9 mouse cellular contexts compared by ENCODE assay signal in genomic region chr6:145862321-145862720, GRCm38 (mm10). TPM values are rescaled to one million over a fixed set of nuclear protein-coding genes. Genes with fewer than 3 reads are reported as not detected.
DNase-seq lines count a peak whose midpoint lies in the region; ATAC-seq and TF ChIP-seq lines count a peak whose summit lies in the region.
"Had no signal": no experiment of that assay in that cellular context is flagged by ENCODE, and none has a peak within 500 bp of the region (broad histone marks: within the 10 kb centered on the region; RNA-seq: fewer than 3 reads in every experiment).

No protein-coding gene starts in this region.

- no peaks in the 10 kb centered on the region; the same call in 1 of the 2 replicates for H3K36me3 ChIP-seq in heart, embryonic 12.5 days
- H3K36me3 ChIP-seq in ES-E14 (ENCODE audit: control insufficient read depth, insufficient read depth, low read length, poor library complexity, severe bottlenecking): no peaks in the 10 kb centered on the region
- no peaks in the 10 kb centered on the region for H3K36me3 ChIP-seq in forebrain, postnatal 0 days (ENCODE audit: insufficient read depth)
- H3K36me3 ChIP-seq in macrophage (ENCODE audit: inconsistent target): 0 out of 2 replicates have a peak, but pooled peaks cover 10% of the 10 kb centered on the region
- H3K36me3 ChIP-seq: G1E had no signal

- DNase-seq in heart, postnatal 36 days: no peak
- DNase-seq in ES-E14 (ENCODE audit: low read depth, low spot score): no peak
- DNase-seq in forebrain, postnatal 0 days: no peak
- no peak for DNase-seq in right cerebral cortex, postnatal 25 days
- DNase-seq in urinary bladder, postnatal 25 days (ENCODE audit: low spot score): no peak

- H3K4me3 ChIP-seq in heart, embryonic 12.5 days: peak overlapping the region; percentile 73
- H3K4me3 ChIP-seq in ES-E14 (ENCODE audit: insufficient read depth in 1 of 2, low read depth in 1 of 2, low read length in 2 of 2, poor library complexity in 1 of 2, severe bottlenecking in 1 of 2) (peak overlapping the region; percentile 64 to 71), macrophage (ENCODE audit: inconsistent target) (peak overlapping the region; percentile 63)
- H3K4me3 ChIP-seq in forebrain, postnatal 0 days (ENCODE audit: low read depth, low read length): peak overlapping the region; percentile 67

- peaks cover 64% of the 10 kb centered on the region for H3K79me2 ChIP-seq in macrophage (ENCODE audit: inconsistent target)

- 13% methylated on average over 4 of the region's 4 CpGs for WGBS in heart, embryonic 12.5 days
- 19% methylated on average over 4 of the region's 4 CpGs for WGBS in forebrain, postnatal 0 days
- 59% methylated on average over 4 of the region's 4 CpGs for WGBS in macrophage (ENCODE audit: missing documents)

- no peak overlapping the region for H3K27ac ChIP-seq in heart, embryonic 12.5 days (ENCODE audit: poor library complexity, severe bottlenecking)
- H3K27ac ChIP-seq in ES-E14 (ENCODE audit: insufficient read depth, low read depth, low read length, poor library complexity, severe bottlenecking) (no peak overlapping the region), macrophage (peak overlapping the region; percentile 61)
- no peak overlapping the region for H3K27ac ChIP-seq in forebrain, postnatal 0 days (ENCODE audit: low read depth, low read length)

- peak overlapping the region; percentile 92 for H3K4me2 ChIP-seq in heart, embryonic 12.5 days
- H3K4me2 ChIP-seq in forebrain, postnatal 0 days (ENCODE audit: low read depth): peak overlapping the region; percentile 99

- H3K27me3 ChIP-seq in heart, embryonic 12.5 days (replicated peaks): 0 out of 2 replicates have a peak, but pooled peaks cover 4% of the 10 kb centered on the region
- H3K27me3 ChIP-seq in forebrain, postnatal 0 days (ENCODE audit: insufficient read depth, low read length): peaks cover 16% of the 10 kb centered on the region; the same call in 1 of the 2 replicates

- in situ Hi-C loops in ES-E14 (cut with MboI; ENCODE audit: low sequenced_read_pairs in 2 of 2, unreplicated experiment in 2 of 2): no loop called here

- TF ChIP-seq CTCF in forebrain, postnatal 0 days (IDR thresholded peaks at IDR 0.05; ENCODE audit: low read depth): no peak

- ATAC-seq in heart, embryonic 12.5 days (ENCODE audit: insufficient number of reproducible peaks, low FRiP score): no peak
- no peak for ATAC-seq in forebrain, postnatal 0 days
- no peak for ATAC-seq in erythroid progenitor cell, adult 5-6 weeks (replicated peaks; ENCODE audit: low FRiP score, poor library complexity, severe bottlenecking)

- H3K9me3 ChIP-seq in heart, embryonic 12.5 days (replicated peaks): no peaks in the 10 kb centered on the region
- H3K9me3 ChIP-seq in ES-E14 (ENCODE audit: control insufficient read depth, insufficient read depth, low read depth, low read length): no peaks in the 10 kb centered on the region
- no peaks in the 10 kb centered on the region for H3K9me3 ChIP-seq in forebrain, postnatal 0 days (ENCODE audit: low read length)

- peaks cover 6% of the 10 kb centered on the region for H3K4me1 ChIP-seq in heart, embryonic 12.5 days (replicated peaks)
- H3K4me1 ChIP-seq in ES-E14 (ENCODE audit: control insufficient read depth in 2 of 2, insufficient read depth in 2 of 2, low read length in 2 of 2, poor library complexity in 1 of 2): peaks cover 0 to under 1% of the 10 kb centered on the region in 2 experiments; a peak in 1 of 4 replicates
- 0 out of 2 replicates have a peak, but pooled peaks cover 10% of the 10 kb centered on the region for H3K4me1 ChIP-seq in forebrain, postnatal 0 days (ENCODE audit: insufficient read depth)

- H3K9ac ChIP-seq in heart, embryonic 12.5 days: peak overlapping the region; percentile 79
- H3K9ac ChIP-seq in ES-E14 (ENCODE audit: insufficient read depth, low read depth, low read length, poor library complexity, severe bottlenecking): no peak overlapping the region; the same call in 1 of the 2 replicates
- peak overlapping the region; percentile 74; the same call in 1 of the 2 replicates for H3K9ac ChIP-seq in forebrain, postnatal 0 days

- intact Hi-C loops in heart, postnatal 36 days (cut with DNase I): loop anchor here (5.0 kb wide), 2 partner anchors 300 to 410 kb away; no protein-coding TSS in a partner anchor

TF ChIP-seq in ES-E14, 5 proteins besides CTCF, POLR2A, EP300 and RAD21:
- no peak for TF ChIP-seq MAFK (IDR thresholded peaks at IDR 0.05; ENCODE audit: insufficient read depth, low read depth, low read length)
- no peak for TF ChIP-seq HCFC1 (IDR thresholded peaks at IDR 0.05; ENCODE audit: borderline replicate concordance, insufficient read depth, low read length)
- TF ChIP-seq CHD2 (IDR thresholded peaks at IDR 0.05; ENCODE audit: low read depth, low read length): no peak
- TF ChIP-seq ZC3H11A (IDR thresholded peaks at IDR 0.05; ENCODE audit: borderline replicate concordance, low read depth, low read length): no peak
- no peak for TF ChIP-seq ZNF384 (IDR thresholded peaks at IDR 0.05; ENCODE audit: low read depth, low read length)

RNA-seq across cellular contexts. Expression of gene Bhlhe41, which starts 3.0 kb away (rescaled TPM):
- polyA plus RNA-seq in heart, embryonic 12.5 days (2016; fragmentation: Nextera tagmentation; extraction: Ambion mirVana): 6.5 and 6.9 TPM in 2 replicates
- total RNA-seq in heart, postnatal 36 days (2021): 10 to 100 TPM; 18.9 to 28.6 TPM
- 0.16 and 0.54 TPM in 2 replicates for total RNA-seq in ES-E14 (2012; rRNA removed)
- total RNA-seq in forebrain, postnatal 0 days (2014; rRNA removed): 2.7 and 5.2 TPM in 2 replicates
- 2.7 and 4.1 TPM in 2 replicates for polyA plus RNA-seq in forebrain, postnatal 0 days (2015; fragmentation: Nextera tagmentation; extraction: Ambion mirVana)
- 100 to 1,000 TPM in 2 of 26 experiments, 10 to 100 TPM in 23, 1 to 10 TPM in 1; 8.5 to 129 (median 26.0) TPM for total RNA-seq in macrophage (2018; cell fraction: chromatin; rRNA removed)
- total RNA-seq in macrophage (2018; cell fraction: cytosol; rRNA removed): 10 to 100 TPM; 16.9 to 80.3 (median 32.3) TPM
- 100 to 1,000 TPM in 2 of 26 experiments, 10 to 100 TPM in 24; 22.4 to 119 (median 37.9) TPM for total RNA-seq in macrophage (2018; cell fraction: nucleus; rRNA removed)
- polyA plus RNA-seq in macrophage (2018): 38.5 to 115 TPM (median 39.6 TPM) in 3 replicates
- 0.42 and 1.1 TPM in 2 replicates for total RNA-seq in erythroid progenitor cell, adult 5-6 weeks (2015; ENCODE audit: low replicate concordance)
- not detected in 2 replicates for total RNA-seq in erythroid progenitor cell, adult 5-6 weeks (2017; ENCODE audit: low replicate concordance)
- polyA plus RNA-seq: G1E had no signal
